Mouse (Mus musculus): ENCODE measurements around the gene Mrpl24.

- TF ChIP-seq POLR2A (IDR thresholded peaks at IDR 0.05; ENCODE audit: insufficient read depth, low read length) (no peak), CTCF (IDR thresholded peaks at IDR 0.05; ENCODE audit: low read depth, low read length) (no peak)
Measured at GRCm38 (mm10) chr3:87951946-87952345, 32.6 kb downstream of the Mrpl24 start.

All from ES-Bruce4 (cell line).